In the genomic region with DNA sequence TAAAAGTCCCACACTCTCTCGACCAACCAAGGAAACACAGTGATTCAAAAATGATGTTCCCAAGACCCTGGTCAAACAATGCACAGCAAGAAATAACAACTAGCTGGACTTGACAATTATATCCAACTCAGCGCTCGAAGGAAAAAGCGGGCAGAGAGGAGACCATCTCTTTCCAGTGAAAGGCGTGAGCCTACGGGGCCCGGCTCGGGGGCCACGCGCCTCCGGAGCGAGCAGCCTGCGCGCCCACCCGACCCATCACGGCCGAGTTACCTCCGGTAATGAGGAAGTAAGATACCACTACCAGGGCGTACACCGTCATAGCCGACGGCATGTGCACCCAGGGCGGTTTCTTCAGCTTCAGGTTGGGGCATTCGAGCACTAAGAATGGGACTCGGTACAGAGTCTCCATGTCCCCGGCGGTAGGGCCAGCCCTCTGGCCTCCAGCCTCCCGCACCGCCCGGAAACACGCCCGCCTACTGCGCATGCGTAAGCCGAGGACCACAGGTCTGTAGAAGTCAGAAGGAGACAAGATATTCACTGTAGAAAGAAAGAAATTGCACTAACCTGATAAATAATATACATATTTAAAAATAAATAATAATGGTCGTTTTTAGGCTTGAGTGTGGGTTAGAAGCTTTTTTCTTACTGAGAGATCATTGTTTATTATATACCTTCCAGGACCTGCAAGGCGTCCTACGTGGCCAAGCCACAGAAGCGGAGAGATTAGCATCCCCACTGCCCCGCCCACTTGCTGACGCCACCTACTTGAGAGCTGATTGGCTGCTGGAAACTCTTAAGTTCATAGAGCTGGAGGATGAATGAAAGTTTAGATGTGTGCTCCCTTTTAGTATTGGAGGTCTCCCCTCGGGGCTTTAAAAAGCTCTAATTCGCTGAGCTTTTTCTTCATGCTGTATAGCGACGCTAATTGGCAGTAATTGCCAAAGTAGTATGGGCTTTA, we compare ENCODE assay signal across 8 mouse cellular contexts. TPM values are rescaled to one million over a fixed set of nuclear protein-coding genes. Genes with fewer than 3 reads are reported as not detected.
DNase-seq lines count a peak whose midpoint lies in the region; ATAC-seq and TF ChIP-seq lines count a peak whose summit lies in the region.

Gene Ostc (minus strand): TSS at position 478 of the 958 bp plus-strand sequence.

- no peak for TF ChIP-seq EP300 in CH12.LX (IDR thresholded peaks at IDR 0.05; ENCODE audit: low read length)

- H3K9me3 ChIP-seq in CH12.LX (replicated peaks; ENCODE audit: low read length): no peaks in the 10 kb centered on the region
- H3K9me3 ChIP-seq in forebrain, embryonic 11.5 days (ENCODE audit: control insufficient read depth, low read length): no peaks in the 10 kb centered on the region
- H3K9me3 ChIP-seq in heart, embryonic 16.5 days (replicated peaks; ENCODE audit: control insufficient read depth, low read length): no peaks in the 10 kb centered on the region
- no peaks in the 10 kb centered on the region for H3K9me3 ChIP-seq in liver, embryonic 15.5 days (replicated peaks)
- H3K9me3 ChIP-seq in neural tube, embryonic 12.5 days: no peaks in the 10 kb centered on the region

- H3K27ac ChIP-seq in CH12.LX (ENCODE audit: insufficient read depth, low read depth): peak within 1 kb of the TSS; percentile 67
- H3K27ac ChIP-seq in forebrain, embryonic 11.5 days (ENCODE audit: low read depth, low read length): peak within 1 kb of the TSS; percentile 66; the same call in 1 of the 2 replicates
- H3K27ac ChIP-seq in heart, embryonic 16.5 days (ENCODE audit: low read length): peak within 1 kb of the TSS; percentile 91
- peak within 1 kb of the TSS; percentile 84 for H3K27ac ChIP-seq in liver, embryonic 15.5 days (replicated peaks)
- no peak within 1 kb of the TSS for H3K27ac ChIP-seq in neural tube, embryonic 12.5 days

- no peak for TF ChIP-seq RAD21 in CH12.LX (IDR thresholded peaks at IDR 0.05; ENCODE audit: low read depth, low read length)

- peak; percentile 99 for DNase-seq in CH12.LX (ENCODE audit: extremely low read depth)
- DNase-seq in c-Kit-positive CD71-positive TER-119-negative erythroid progenitor cells, embryonic 14.5 days (ENCODE audit: low read depth): peak; percentile 98
- DNase-seq in forebrain, embryonic 11.5 days (ENCODE audit: low spot score): peak; percentile 96
- DNase-seq in kidney, postnatal 36 days: peak; percentile 99
- peak; percentile 97 for DNase-seq in telencephalon, adult 2 months (ENCODE audit: low read depth, low spot score)

- peak within 1 kb of the TSS; percentile 93 to 97 (median 97) for H3K4me3 ChIP-seq in CH12.LX (replicated peaks in 1 of 3; ENCODE audit: low read depth in 2 of 3, low read length in 2 of 3, poor library complexity in 1 of 3)
- H3K4me3 ChIP-seq in forebrain, embryonic 11.5 days (ENCODE audit: low read depth, low read length): peak within 1 kb of the TSS; percentile 89
- H3K4me3 ChIP-seq in heart, embryonic 16.5 days (ENCODE audit: low read length): peak within 1 kb of the TSS; percentile 95
- peak within 1 kb of the TSS; percentile 79 for H3K4me3 ChIP-seq in liver, embryonic 15.5 days (replicated peaks)
- H3K4me3 ChIP-seq in neural tube, embryonic 12.5 days: peak within 1 kb of the TSS; percentile 75

- peak within 1 kb of the TSS; percentile 97 for H3K9ac ChIP-seq in CH12.LX (ENCODE audit: insufficient read depth, low read depth)
- peak within 1 kb of the TSS; percentile 91 for H3K9ac ChIP-seq in forebrain, embryonic 11.5 days (ENCODE audit: low read length)
- peak within 1 kb of the TSS; percentile 94 for H3K9ac ChIP-seq in heart, embryonic 16.5 days (ENCODE audit: low read length)
- peak within 1 kb of the TSS; percentile 85 for H3K9ac ChIP-seq in liver, embryonic 15.5 days
- peak within 1 kb of the TSS; percentile 78 for H3K9ac ChIP-seq in neural tube, embryonic 12.5 days

- H3K36me3 ChIP-seq in CH12.LX (replicated peaks in 1 of 2; ENCODE audit: control insufficient read depth in 1 of 2, insufficient read depth in 1 of 2, low read length in 1 of 2): peaks cover 3 to 20% of the 10 kb centered on the region in 2 experiments
- no peaks in the 10 kb centered on the region for H3K36me3 ChIP-seq in forebrain, embryonic 11.5 days (ENCODE audit: control insufficient read depth, insufficient read depth, low read length)
- peaks cover 3% of the 10 kb centered on the region; the same call in 1 of the 2 replicates for H3K36me3 ChIP-seq in heart, embryonic 16.5 days (ENCODE audit: control insufficient read depth, insufficient read depth)
- 0 out of 2 replicates have a peak, but pooled peaks cover 6% of the 10 kb centered on the region for H3K36me3 ChIP-seq in liver, embryonic 15.5 days (replicated peaks)
- H3K36me3 ChIP-seq in neural tube, embryonic 12.5 days: no peaks in the 10 kb centered on the region

- in situ Hi-C loops in CH12.LX (cut with MboI; ENCODE audit: low pct_ligation_motif_present, low pct_unique_long_range_greater_than_20kb, low sequenced_read_pairs): no loop called here

- peaks cover 45% of the 10 kb centered on the region for H3K79me2 ChIP-seq in CH12.LX (replicated peaks; ENCODE audit: control insufficient read depth, extremely low read depth, insufficient read depth, poor library complexity, severe bottlenecking)

- H3K27me3 ChIP-seq in CH12.LX (replicated peaks): no peaks in the 10 kb centered on the region
- H3K27me3 ChIP-seq in forebrain, embryonic 11.5 days (ENCODE audit: control insufficient read depth, insufficient read depth, low read length): no peaks in the 10 kb centered on the region
- H3K27me3 ChIP-seq in heart, embryonic 16.5 days (ENCODE audit: control insufficient read depth, insufficient read depth, low read length): no peaks in the 10 kb centered on the region
- no peaks in the 10 kb centered on the region for H3K27me3 ChIP-seq in liver, embryonic 15.5 days
- no peaks in the 10 kb centered on the region for H3K27me3 ChIP-seq in neural tube, embryonic 12.5 days (replicated peaks)

- peak within 1 kb of the TSS; percentile 96 for H3K4me2 ChIP-seq in CH12.LX (ENCODE audit: insufficient read depth, low read depth, poor library complexity, severe bottlenecking)
- H3K4me2 ChIP-seq in forebrain, embryonic 11.5 days (ENCODE audit: low read depth, low read length, severe bottlenecking): peak within 1 kb of the TSS; percentile 71
- H3K4me2 ChIP-seq in heart, embryonic 16.5 days (ENCODE audit: low read depth, low read length): peak within 1 kb of the TSS; percentile 78
- peak within 1 kb of the TSS; percentile 78 for H3K4me2 ChIP-seq in liver, embryonic 15.5 days
- H3K4me2 ChIP-seq in neural tube, embryonic 12.5 days (replicated peaks): peak within 1 kb of the TSS; percentile 78

- no peak for TF ChIP-seq CTCF in CH12.LX (conservative IDR thresholded peaks at IDR 0.05 in 1 of 2, IDR thresholded peaks at IDR 0.05 in 1 of 2; ENCODE audit: low read depth in 2 of 2, low read length in 2 of 2)

- peaks cover 4 to 16% of the 10 kb centered on the region in 2 experiments; a peak in 2 of 4 replicates for H3K4me1 ChIP-seq in CH12.LX (ENCODE audit: control insufficient read depth in 1 of 2, insufficient read depth in 2 of 2)
- H3K4me1 ChIP-seq in forebrain, embryonic 11.5 days (replicated peaks; ENCODE audit: control insufficient read depth, insufficient read depth, low read length): peaks cover 4% of the 10 kb centered on the region; the same call in 1 of the 2 replicates
- peaks cover 18% of the 10 kb centered on the region for H3K4me1 ChIP-seq in heart, embryonic 16.5 days (ENCODE audit: control insufficient read depth, insufficient read depth, low read length)
- H3K4me1 ChIP-seq in liver, embryonic 15.5 days (replicated peaks): peaks cover 29% of the 10 kb centered on the region
- peaks cover 13% of the 10 kb centered on the region for H3K4me1 ChIP-seq in neural tube, embryonic 12.5 days

- dilution Hi-C loops in CH12.LX (cut with MboI; ENCODE audit: extremely low pct_ligation_motif_present, extremely low pct_unique_long_range_greater_than_20kb, low sequenced_read_pairs): no loop called here

- peak; percentile 98 for ATAC-seq in forebrain, embryonic 11.5 days (replicated peaks; ENCODE audit: low FRiP score)
- ATAC-seq in heart, embryonic 16.5 days (replicated peaks; ENCODE audit: extremely low read depth, insufficient read depth, low FRiP score): peak; percentile 96
- peak; percentile 96 for ATAC-seq in liver, embryonic 15.5 days (ENCODE audit: insufficient read depth)
- ATAC-seq in neural tube, embryonic 12.5 days (ENCODE audit: low FRiP score, low read depth): peak; percentile 96

- under 1% methylated on average over 45 of the region's 45 CpGs for WGBS in forebrain, embryonic 11.5 days
- WGBS in heart, embryonic 16.5 days: 0% methylated on average over 45 of the region's 45 CpGs
- WGBS in liver, embryonic 15.5 days (ENCODE audit: insufficient replicate concordance): under 1% methylated on average over 45 of the region's 45 CpGs
- WGBS in neural tube, embryonic 12.5 days: under 1% methylated on average over 45 of the region's 45 CpGs

- peak; percentile 91 for TF ChIP-seq POLR2A in CH12.LX (IDR thresholded peaks at IDR 0.05; ENCODE audit: low read depth, low read length)

TF ChIP-seq in CH12.LX, 34 proteins besides CTCF, POLR2A, EP300 and RAD21 (continues in another document):
- TF ChIP-seq USF1 (IDR thresholded peaks at IDR 0.05; ENCODE audit: low read depth, low read length) (no peak), ZMIZ1 (IDR thresholded peaks at IDR 0.05; ENCODE audit: low read depth, low read length) (no peak), E2F4 (IDR thresholded peaks at IDR 0.05; ENCODE audit: insufficient replicate concordance, low read depth, low read length) (no peak), ZC3H11A (IDR thresholded peaks at IDR 0.05; ENCODE audit: low read depth, low read length) (no peak), JUN (IDR thresholded peaks at IDR 0.05; ENCODE audit: insufficient read depth, low read depth, low read length) (0 out of 2 replicates have a peak, but pooled peaks have one; percentile 22), PAX5 (IDR thresholded peaks at IDR 0.05; ENCODE audit: low read length) (no peak), UBTF (IDR thresholded peaks at IDR 0.05; ENCODE audit: low read depth, low read length) (no peak), TCF12 (IDR thresholded peaks at IDR 0.05; ENCODE audit: low read depth, low read length) (peak; percentile 62; the same call in 1 of the 2 replicates), BHLHE40 (IDR thresholded peaks at IDR 0.05; ENCODE audit: low read depth, low read length) (no peak; the same call in 1 of the 2 replicates), SIN3A (IDR thresholded peaks at IDR 0.05; ENCODE audit: low read length) (peak; percentile 91), HCFC1 (IDR thresholded peaks at IDR 0.05; ENCODE audit: low read depth, low read length) (peak; percentile 78)

RNA-seq across cellular contexts. Expression of gene Ostc, which starts in this region (rescaled TPM):
- total RNA-seq in CH12.LX (2012; rRNA removed) (214 and 239 TPM in 2 replicates), CH12.LX (2014; rRNA removed) (551 and 565 TPM in 2 replicates)
- polyA plus RNA-seq in CH12.LX (2012; ENCODE audit: insufficient read length, low read depth): 237 and 247 TPM in 2 replicates
- polyA plus RNA-seq in forebrain, embryonic 11.5 days (2014; fragmentation: Nextera tagmentation; extraction: Ambion mirVana): 300 and 308 TPM in 2 replicates
- polyA plus RNA-seq in heart, embryonic 16.5 days (2015; fragmentation: Nextera tagmentation; extraction: Ambion mirVana): 214 and 231 TPM in 2 replicates
- 214 and 218 TPM in 2 replicates for polyA plus RNA-seq in liver, embryonic 15.5 days (2015; fragmentation: Nextera tagmentation; extraction: Ambion mirVana)
- polyA plus RNA-seq in neural tube, embryonic 12.5 days (2016; fragmentation: Nextera tagmentation; extraction: Ambion mirVana): 253 and 265 TPM in 2 replicates
